Mouse (Mus musculus) embryonic fibroblast, embryonic 13.5 days (primary cell): ENCODE results near the gene Emd.

Experiments used
- CTCF ChIP-seq: IDR thresholded peaks from 2 replicates; pipeline ENCODE4 v1.5.1; 2011; ENCODE audit warnings: mild to moderate bottlenecking, control low read depth, low read length, moderate library complexity, borderline replicate concordance; ENCODE audit not compliant: insufficient read depth
- POLR2A ChIP-seq: IDR thresholded peaks from 2 replicates; pipeline ENCODE4 v1.6.1; 2011; ENCODE audit warnings: low read depth, mild to moderate bottlenecking, control low read depth, low read length, moderate library complexity

- TF ChIP-seq CTCF (no peak), POLR2A (no peak)
Observed at GRCm38 (mm10) chrX:74244614-74245083, 9.8 kb upstream of the Emd start.
